Mouse (Mus musculus) stomach, postnatal 0 days (tissue): ENCODE measurements around the gene Auts2. TPM values are rescaled to one million over a fixed set of nuclear protein-coding genes. Genes with fewer than 3 reads are reported as not detected.
A peak's percentile ranks its signal among the peaks of the same experiment; 100 is the strongest.

Source experiments
- ATAC-seq: fragments of 200-750 bp; cut with Nextera tagmentation; 2 replicates; pipeline ENCODE4 v1.8.0; 2017; ENCODE audit not compliant: low FRiP score, low TSS enrichment
- DNase-seq: peaks from one replicate; pipeline ENCODE4 v3.0.0-alpha.2; 2016; ENCODE audit warnings: low spot score
- H3K27ac ChIP-seq: fragments of 300-500 bp; sonication (generic); replicated peaks from 2 replicates; pipeline ENCODE4 v1.5.1; 2014; ENCODE audit warnings: mild to moderate bottlenecking, control low read depth
- H3K27me3 ChIP-seq: fragments of 300-500 bp; sonication (generic); 2 replicates; pipeline ENCODE4 v1.6.1; 2014; ENCODE audit warnings: low read length; ENCODE audit not compliant: control insufficient read depth, insufficient read depth
- H3K36me3 ChIP-seq: fragments of 300-500 bp; sonication (generic); 2 replicates; pipeline ENCODE4 v1.6.1; 2014; ENCODE audit warnings: low read length, mixed read lengths; ENCODE audit not compliant: control insufficient read depth, insufficient read depth
- H3K4me1 ChIP-seq: fragments of 300-500 bp; sonication (generic); replicated peaks from 2 replicates; pipeline ENCODE4 v1.6.1; 2014; ENCODE audit warnings: antibody characterized with exemption; ENCODE audit not compliant: control insufficient read depth, insufficient read depth
- H3K4me2 ChIP-seq: fragments of 300-500 bp; sonication (generic); replicated peaks from 2 replicates; pipeline ENCODE4 v1.6.1; 2014; ENCODE audit warnings: low read depth, mild to moderate bottlenecking, control low read depth, moderate library complexity
- H3K4me3 ChIP-seq: fragments of 300-500 bp; sonication (generic); 2 replicates; pipeline ENCODE4 v1.5.1; 2014; ENCODE audit warnings: low read depth, low read length, control low read depth
- H3K9ac ChIP-seq: fragments of 300-500 bp; sonication (generic); 2 replicates; pipeline ENCODE4 v1.6.1; 2014; ENCODE audit warnings: mild to moderate bottlenecking, low read length, control low read depth, mixed read lengths
- H3K9me3 ChIP-seq: fragments of 300-500 bp; sonication (generic); 2 replicates; pipeline ENCODE4 v1.6.1; 2016; ENCODE audit warnings: low read length; ENCODE audit not compliant: control insufficient read depth
- CTCF ChIP-seq: IDR thresholded peaks from 2 replicates; pipeline ENCODE4 v1.5.1; 2016; ENCODE audit warnings: antibody characterized with exemption, low read depth, mild to moderate bottlenecking, moderate library complexity
- EP300 ChIP-seq: optimal IDR thresholded peaks from 2 replicates; pipeline ENCODE3; 2016; ENCODE audit warnings: antibody characterized with exemption
- WGBS: fragments of 180-500 bp; shearing (Covaris S2); extraction: QIAGEN DNeasy Blood & Tissue Kit; methylation state at CpG from one replicate; pipeline ENCODE4 v1.1.7; 2014; 5-methylcytosine and 5-hydroxymethylcytosine counted together
- polyA plus RNA-seq: library from polyadenylated mRNA; unstranded; fragments of >200 nt; fragmentation: Nextera tagmentation; extraction: Ambion mirVana; gene quantifications from 2 replicates; pipeline ENCODE4 v1.2.1, GENCODE M21; 2015

The Auts2 gene
- polyA plus RNA-seq, 1 experiment from 2014 or later = 7.3 TPM

DNA sequence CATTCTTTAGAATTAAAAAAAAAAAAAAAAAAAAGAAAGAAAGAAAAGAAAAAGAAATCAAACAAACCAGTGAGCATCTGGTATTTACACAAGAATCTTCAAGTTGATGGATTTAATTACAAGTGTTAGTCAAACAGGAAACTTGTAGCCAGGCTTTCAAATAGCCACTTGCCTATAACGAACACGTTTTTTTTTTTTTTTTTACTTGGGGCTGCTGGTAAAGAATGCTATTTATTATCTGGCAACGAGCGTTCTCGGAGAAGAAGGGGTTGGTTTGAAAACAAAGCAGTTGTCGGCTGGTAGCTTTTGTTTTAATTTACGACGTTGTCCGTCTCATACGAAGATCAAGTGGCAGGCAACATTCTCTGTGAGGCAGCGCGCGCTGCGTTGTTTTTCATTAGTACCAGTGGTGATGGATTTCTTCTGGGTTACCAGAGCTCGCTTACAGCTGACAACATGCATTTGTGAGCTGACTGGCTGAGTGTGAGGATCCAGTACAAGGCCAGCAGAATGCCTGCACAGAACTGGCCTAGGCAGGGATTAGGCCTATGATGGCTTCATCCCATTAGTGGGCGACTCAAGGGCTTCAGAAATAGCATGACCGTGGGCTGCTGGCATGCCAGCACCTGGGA is 994.1 kb downstream of the Auts2 start:
- no peaks in the 10 kb centered on the region for H3K9me3 ChIP-seq
- 25% methylated on average over 17 of the region's 17 CpGs for WGBS
- ATAC-seq = no peak
- no peak for TF ChIP-seq CTCF
- no peak for TF ChIP-seq EP300
- DNase-seq = no peak
- H3K9ac ChIP-seq = no peak overlapping the region
- H3K27ac ChIP-seq = no peak overlapping the region
- H3K36me3 ChIP-seq = no peaks in the 10 kb centered on the region
- H3K4me2 ChIP-seq = no peak overlapping the region
- no peaks in the 10 kb centered on the region for H3K4me1 ChIP-seq
- H3K4me3 ChIP-seq = no peak overlapping the region
- H3K27me3 ChIP-seq = no peaks in the 10 kb centered on the region

DNA sequence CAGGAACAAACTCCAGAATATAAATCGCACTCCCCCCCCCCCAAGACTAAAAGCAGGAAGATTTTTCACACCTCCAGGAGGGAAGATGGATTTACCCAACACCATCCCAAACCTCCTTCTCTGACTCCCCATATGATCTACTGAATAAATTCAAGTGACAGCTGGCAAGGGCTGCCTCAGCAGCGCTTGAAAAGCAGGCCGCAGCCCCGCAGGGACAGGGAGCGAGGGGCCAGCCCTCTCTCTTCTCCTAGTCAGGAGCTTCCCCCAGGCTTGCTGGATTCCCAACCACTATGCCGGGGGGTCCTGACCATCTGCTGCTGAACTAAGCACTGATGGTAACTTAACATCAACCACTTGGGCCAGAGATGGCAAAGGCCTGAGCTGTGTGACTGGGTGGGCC is 995.2 kb downstream of the Auts2 start:
- Histone ChIP-seq H3K9me3 (no peaks in the 10 kb centered on the region), H3K9ac (no peak overlapping the region), H3K36me3 (no peaks in the 10 kb centered on the region), H3K27me3 (no peaks in the 10 kb centered on the region), H3K4me2 (no peak overlapping the region), H3K27ac (no peak overlapping the region), H3K4me1 (no peaks in the 10 kb centered on the region), H3K4me3 (no peak overlapping the region)
- DNase-seq (no peak), ATAC-seq (no peak)
- TF ChIP-seq EP300 = no peak
- no peak for TF ChIP-seq CTCF
- WGBS = 77% methylated on average over 6 of the region's 6 CpGs

DNA sequence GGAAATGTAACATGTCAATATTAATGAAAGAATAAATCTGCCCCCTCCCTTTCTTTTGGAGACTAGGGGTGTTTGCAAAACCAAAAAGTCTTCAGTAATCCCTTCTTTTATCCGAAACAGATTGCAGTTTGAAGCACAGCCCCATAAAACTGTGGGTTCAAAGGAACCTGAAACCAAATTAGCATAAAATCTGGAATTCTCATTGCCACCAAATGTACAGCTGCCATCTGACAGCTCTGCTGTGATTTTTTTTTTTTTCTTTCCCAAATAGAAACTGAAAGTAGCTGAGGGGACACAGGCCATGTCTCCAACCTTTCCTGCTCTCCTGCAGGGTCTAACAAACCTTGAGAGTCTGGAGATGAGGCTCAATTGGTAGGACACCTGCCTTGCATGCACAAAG is 996.7 kb downstream of the Auts2 start:
- no peak for TF ChIP-seq EP300
- TF ChIP-seq CTCF = no peak
- H3K9ac ChIP-seq = no peak overlapping the region
- no peak overlapping the region for H3K4me3 ChIP-seq
- H3K4me2 ChIP-seq = no peak overlapping the region
- no peak for ATAC-seq
- DNase-seq = no peak
- H3K27me3 ChIP-seq = no peaks in the 10 kb centered on the region
- H3K9me3 ChIP-seq = no peaks in the 10 kb centered on the region
- H3K27ac ChIP-seq = no peak overlapping the region
- no peaks in the 10 kb centered on the region for H3K36me3 ChIP-seq
- WGBS = 69% methylated on average over 1 of the region's 1 CpGs
- no peaks in the 10 kb centered on the region for H3K4me1 ChIP-seq

DNA sequence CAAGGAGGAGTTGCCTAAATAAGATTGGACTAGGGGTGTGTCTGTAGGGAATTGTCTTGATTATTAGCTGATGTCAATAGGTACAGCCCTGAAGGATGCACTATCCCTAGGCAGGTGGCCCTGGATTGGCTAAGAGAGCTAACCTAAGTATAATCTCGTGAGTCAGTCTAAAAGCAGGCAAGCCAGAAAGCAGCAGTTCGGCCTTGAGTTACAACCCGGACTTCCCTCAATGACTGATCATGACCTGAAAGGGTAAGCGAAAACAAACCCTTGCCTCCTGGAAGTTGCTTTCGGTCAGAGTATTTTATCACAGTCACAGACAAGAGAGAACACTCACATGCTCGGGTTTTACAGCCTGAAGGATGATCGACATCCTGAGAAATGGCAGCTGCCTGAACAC is 998.8 kb downstream of the Auts2 start:
- no peaks in the 10 kb centered on the region for H3K36me3 ChIP-seq
- no peak overlapping the region for H3K9ac ChIP-seq
- no peaks in the 10 kb centered on the region for H3K27me3 ChIP-seq
- ATAC-seq (no peak), DNase-seq (no peak)
- H3K4me2 ChIP-seq = no peak overlapping the region
- no peak for TF ChIP-seq CTCF
- no peak for TF ChIP-seq EP300
- H3K4me3 ChIP-seq = no peak overlapping the region
- no peaks in the 10 kb centered on the region for H3K9me3 ChIP-seq
- no peaks in the 10 kb centered on the region for H3K4me1 ChIP-seq
- no peak overlapping the region for H3K27ac ChIP-seq
- WGBS = 74% methylated on average over 7 of the region's 7 CpGs

DNA sequence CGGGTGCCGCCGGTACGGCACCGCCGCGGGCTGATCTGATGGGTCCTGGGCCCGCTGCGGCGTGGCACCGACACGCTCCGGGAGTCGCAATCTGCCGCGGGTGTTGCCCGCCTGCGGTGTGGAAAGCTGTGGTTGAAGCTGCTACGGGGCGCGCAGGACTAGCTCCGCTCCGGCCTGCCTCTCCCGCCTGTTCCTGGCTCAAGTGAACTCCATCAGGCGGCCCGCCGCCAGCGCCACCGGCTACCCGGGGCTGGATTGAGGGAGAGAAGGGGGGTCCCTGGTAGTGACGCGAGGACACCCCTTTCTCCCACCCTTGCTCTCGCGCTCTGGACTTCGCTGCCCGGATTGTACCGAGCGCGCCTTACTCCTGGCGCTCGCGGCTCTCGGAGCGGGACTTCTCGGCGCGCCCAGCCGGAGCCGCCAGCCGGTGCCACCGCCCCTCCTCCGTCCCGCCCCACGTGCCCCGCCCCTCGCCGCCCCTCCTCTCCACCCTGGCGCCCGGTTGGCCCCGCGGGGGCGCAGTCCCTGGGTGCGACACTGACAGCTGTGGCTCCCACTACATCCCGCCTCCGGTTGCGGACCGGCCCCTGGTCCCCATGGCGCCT is 1004.7 kb downstream of the Auts2 start:
- TF ChIP-seq CTCF = peak; percentile 63
- TF ChIP-seq EP300 = no peak
- 0% methylated on average over 59 of the region's 68 CpGs for WGBS
- Histone ChIP-seq H3K27ac (peak overlapping the region; percentile 95), H3K4me3 (peak overlapping the region; percentile 79), H3K9ac (peak overlapping the region; percentile 85), H3K4me2 (peak overlapping the region; percentile 85), H3K36me3 (no peaks in the 10 kb centered on the region), H3K27me3 (no peaks in the 10 kb centered on the region), H3K4me1 (no peaks in the 10 kb centered on the region), H3K9me3 (no peaks in the 10 kb centered on the region)
- ATAC-seq = peak; percentile 84
- DNase-seq = peak; percentile 91

DNA sequence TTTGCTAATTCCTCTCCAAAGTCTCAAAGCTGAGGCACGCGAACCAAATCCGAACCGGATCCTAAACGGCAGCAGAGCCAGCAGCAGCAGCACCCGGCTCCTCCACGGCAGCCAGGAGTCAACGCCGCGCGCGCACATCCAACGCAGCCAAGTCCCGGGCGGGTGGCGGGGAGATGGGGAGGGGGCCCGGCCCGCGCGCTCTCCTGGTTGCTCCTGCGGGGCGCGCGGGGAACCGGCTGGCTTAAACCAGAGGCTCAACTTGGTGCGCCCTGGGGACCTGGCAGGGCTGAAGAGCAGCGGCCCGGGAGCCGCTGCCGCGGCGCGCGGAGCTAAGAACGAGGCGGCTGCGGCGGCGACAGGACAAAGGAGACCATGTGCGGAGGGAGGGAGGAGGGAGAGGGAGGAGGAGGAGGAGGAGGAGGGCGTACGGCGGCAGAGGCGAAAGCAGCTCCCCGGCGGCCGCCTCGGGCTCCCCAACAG is 1005.3 kb downstream of the Auts2 start:
- Histone ChIP-seq H3K36me3 (no peaks in the 10 kb centered on the region), H3K4me1 (no peaks in the 10 kb centered on the region)
- TF ChIP-seq EP300 = no peak
- TF ChIP-seq CTCF = no peak

More for the DNA sequence above, 1005.3 kb downstream of the Auts2 start:
- Histone ChIP-seq H3K4me3 (peak overlapping the region; percentile 79), H3K27me3 (no peaks in the 10 kb centered on the region), H3K27ac (peak overlapping the region; percentile 95), H3K4me2 (peak overlapping the region; percentile 85), H3K9ac (peak overlapping the region; percentile 85), H3K9me3 (no peaks in the 10 kb centered on the region)
- DNase-seq (peak; percentile 72), ATAC-seq (peak; percentile 66)
- under 1% methylated on average over 35 of the region's 48 CpGs for WGBS
